Mouse (Mus musculus) kidney, embryonic 16.5 days (tissue): ENCODE results near the gene Gzmd. TPM values are rescaled to one million over a fixed set of nuclear protein-coding genes. Genes with fewer than 3 reads are reported as not detected.
"Not testable (repeated sequence)": the region's sequence is repeated elsewhere in the genome, so short reads cannot be mapped to it uniquely, and the experiment has no call there.

Experiments used
- ATAC-seq: fragments of 200-750 bp; cut with Nextera tagmentation; 2 replicates; pipeline ENCODE4 v1.8.0; 2017; ENCODE audit warnings: moderate TSS enrichment; ENCODE audit not compliant: low FRiP score, low TSS enrichment
- H3K27ac ChIP-seq: fragments of 300-500 bp; sonication (generic); 2 replicates; pipeline ENCODE4 v1.5.1; 2014; ENCODE audit warnings: low read length
- H3K27me3 ChIP-seq: fragments of 300-500 bp; sonication (generic); 2 replicates; pipeline ENCODE4 v1.6.1; 2014; ENCODE audit warnings: low read length, control low read depth, mixed read lengths; ENCODE audit not compliant: insufficient read depth
- H3K36me3 ChIP-seq: fragments of 300-500 bp; sonication (generic); 2 replicates; pipeline ENCODE4 v1.6.1; 2014; ENCODE audit warnings: low read length, control low read depth, mixed read lengths; ENCODE audit not compliant: insufficient read depth
- H3K4me1 ChIP-seq: fragments of 300-500 bp; sonication (generic); 2 replicates; pipeline ENCODE4 v1.6.1; 2014; ENCODE audit warnings: low read length, control low read depth, mixed read lengths; ENCODE audit not compliant: insufficient read depth
- H3K4me2 ChIP-seq: fragments of 300-500 bp; sonication (generic); replicated peaks from 2 replicates; pipeline ENCODE4 v1.6.1; 2014; ENCODE audit warnings: low read depth, low read length
- H3K4me3 ChIP-seq: fragments of 300-500 bp; sonication (generic); 2 replicates; pipeline ENCODE4 v1.5.1; 2014; ENCODE audit warnings: mild to moderate bottlenecking, low read length
- H3K9ac ChIP-seq: fragments of 300-500 bp; sonication (generic); replicated peaks from 2 replicates; pipeline ENCODE4 v1.6.1; 2014; ENCODE audit warnings: low read length
- H3K9me3 ChIP-seq: fragments of 300-500 bp; sonication (generic); 2 replicates; pipeline ENCODE4 v1.6.1; 2016; ENCODE audit warnings: low read length, control low read depth
- WGBS: fragments of 180-500 bp; shearing (Covaris S2); extraction: QIAGEN DNeasy Blood & Tissue Kit; methylation state at CpG from one replicate; pipeline ENCODE4 v1.1.7; 2014; 5-methylcytosine and 5-hydroxymethylcytosine counted together
- polyA plus RNA-seq: library from polyadenylated mRNA; unstranded; fragments of >200 nt; fragmentation: Nextera tagmentation; extraction: Ambion mirVana; gene quantifications from 2 replicates; pipeline ENCODE4 v1.2.1, GENCODE M21; 2015

Gene Gzmd
- polyA plus RNA-seq: not detected in 2 replicates

DNA sequence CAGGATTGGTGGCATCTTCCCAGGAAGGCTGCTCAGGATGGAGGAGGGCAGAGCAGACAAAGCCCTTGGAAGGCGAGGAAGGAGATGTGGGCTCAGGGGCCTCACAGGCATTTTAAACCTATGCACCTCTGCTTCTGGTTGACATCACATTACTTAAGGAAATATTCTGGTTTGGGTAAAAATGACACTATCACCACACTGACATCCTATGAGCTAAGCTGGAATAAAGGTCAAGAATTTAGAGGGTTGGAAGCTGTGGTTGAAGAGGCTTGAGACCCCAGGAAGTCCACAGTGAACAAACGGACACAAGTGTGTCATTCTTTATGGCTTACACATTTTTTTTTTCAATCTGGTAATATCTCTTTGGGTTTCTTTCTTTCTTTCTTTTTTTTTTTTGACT lies at the start of gene Gzmd:
TSS of gene Gzmd (minus strand) at position 101 of the 400 bp plus-strand sequence.
- not testable (repeated sequence) for H3K9me3 ChIP-seq, H3K4me2 ChIP-seq, H3K9ac ChIP-seq, ATAC-seq, H3K4me3 ChIP-seq, H3K27me3 ChIP-seq, H3K36me3 ChIP-seq, H3K4me1 ChIP-seq, H3K27ac ChIP-seq
- WGBS: 81% methylated on average over 2 of the region's 2 CpGs

DNA sequence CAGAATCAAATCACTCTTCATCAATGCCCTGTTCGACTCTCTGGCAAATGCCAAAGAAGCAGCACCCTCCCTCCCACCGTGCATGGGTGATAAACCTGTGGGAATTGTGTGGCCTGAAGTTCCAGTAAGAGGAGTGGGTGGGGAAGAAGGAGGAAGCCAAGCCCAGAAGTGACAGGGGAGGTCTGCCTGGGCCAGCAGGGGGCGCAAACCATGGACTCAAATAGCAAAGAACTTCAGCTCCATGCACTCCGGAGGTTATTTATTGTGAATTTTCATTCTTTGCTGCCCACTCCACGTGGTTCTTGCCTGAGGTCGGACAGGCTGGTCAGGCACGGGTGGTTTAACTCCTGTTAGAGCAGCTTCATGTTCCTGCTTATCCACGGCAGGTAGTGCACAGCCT lies 45.2 kb upstream of the Gzmd start:
- not testable (repeated sequence) for H3K9ac ChIP-seq, H3K4me2 ChIP-seq, H3K4me1 ChIP-seq, ATAC-seq, H3K36me3 ChIP-seq, H3K9me3 ChIP-seq, H3K27ac ChIP-seq, H3K27me3 ChIP-seq, H3K4me3 ChIP-seq
- 13% methylated on average over 8 of the region's 8 CpGs for WGBS

DNA sequence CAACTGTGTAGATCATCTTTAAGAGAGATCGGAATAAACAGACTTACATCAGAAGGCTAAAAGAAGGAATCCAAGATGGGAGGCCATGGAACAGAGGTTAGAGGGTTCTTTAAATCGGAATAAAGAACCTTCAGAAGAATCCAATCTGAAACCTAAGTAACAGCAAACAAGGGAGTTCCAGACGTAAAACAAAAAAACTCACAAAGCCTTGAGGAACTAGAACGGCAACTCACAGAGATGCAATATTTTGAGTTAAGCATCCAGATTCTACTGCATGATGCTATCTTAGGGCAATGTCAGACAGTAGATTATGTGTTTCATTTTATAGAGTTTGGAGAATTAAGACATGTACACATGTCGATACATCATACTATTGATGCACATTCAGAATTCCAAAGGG lies 42.1 kb upstream of the Gzmd start, which contains the start of gene Gzmn:
TSS of gene Gzmn (minus strand) at position 101 of the 400 bp plus-strand sequence.
- no peak within 1 kb of the TSS for H3K27ac ChIP-seq
- H3K27me3 ChIP-seq: no peaks in the 10 kb centered on the region
- WGBS: 88% methylated on average over 5 of the region's 5 CpGs
- ATAC-seq: no peak
- no peak within 1 kb of the TSS for H3K9ac ChIP-seq
- H3K4me3 ChIP-seq: no peak within 1 kb of the TSS
- no peaks in the 10 kb centered on the region for H3K9me3 ChIP-seq
- no peaks in the 10 kb centered on the region for H3K4me1 ChIP-seq
- H3K4me2 ChIP-seq: no peak within 1 kb of the TSS
- H3K36me3 ChIP-seq: no peaks in the 10 kb centered on the region

DNA sequence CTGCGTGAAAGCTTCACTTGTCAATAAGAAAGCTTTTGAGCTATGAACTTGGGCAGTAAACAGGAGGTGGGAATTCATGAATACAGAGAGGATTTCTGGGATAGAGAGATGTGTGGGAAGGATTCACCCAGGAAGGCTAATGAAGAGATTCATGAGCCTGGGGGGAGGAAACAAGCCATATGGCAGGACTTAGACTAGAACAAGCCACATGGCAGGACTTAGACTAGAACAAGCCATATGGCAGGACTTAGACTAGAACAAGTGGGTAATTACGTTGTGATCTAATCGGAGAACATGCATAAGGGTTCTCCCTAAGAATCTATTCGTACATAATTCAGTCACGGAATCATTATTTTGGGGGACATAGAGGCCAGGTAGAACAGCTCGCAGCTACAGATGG lies 41.0 kb upstream of the Gzmd start:
- Histone ChIP-seq H3K9me3 (no peaks in the 10 kb centered on the region), H3K4me3 (no peak overlapping the region), H3K9ac (no peak overlapping the region), H3K27me3 (no peaks in the 10 kb centered on the region), H3K4me2 (no peak overlapping the region), H3K4me1 (no peaks in the 10 kb centered on the region), H3K27ac (no peak overlapping the region), H3K36me3 (no peaks in the 10 kb centered on the region)
- 97% methylated on average over 6 of the region's 6 CpGs for WGBS
- ATAC-seq: no peak

DNA sequence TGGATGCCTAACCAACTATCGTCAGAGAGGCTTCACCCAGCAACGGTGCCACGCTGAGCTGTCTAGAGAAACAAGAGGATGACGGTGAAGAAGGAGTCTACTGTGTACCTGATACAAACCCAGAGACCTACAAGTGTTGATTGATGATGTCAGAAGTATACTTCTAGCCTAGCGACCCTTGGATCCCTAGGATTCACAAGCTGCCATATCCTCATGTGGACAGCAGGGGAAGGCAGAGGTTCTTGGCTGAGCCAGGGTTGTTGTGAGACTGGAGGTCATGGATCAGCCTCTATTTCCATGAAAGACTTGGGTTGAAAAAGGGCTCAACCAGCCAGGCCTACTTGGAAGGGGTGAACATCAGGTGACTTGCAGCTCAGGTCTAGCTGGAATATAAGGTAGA lies 40.3 kb upstream of the Gzmd start:
- Histone ChIP-seq H3K4me2 (no peak overlapping the region), H3K9ac (no peak overlapping the region), H3K9me3 (no peaks in the 10 kb centered on the region), H3K4me3 (no peak overlapping the region), H3K27me3 (no peaks in the 10 kb centered on the region), H3K27ac (no peak overlapping the region), H3K4me1 (no peaks in the 10 kb centered on the region), H3K36me3 (no peaks in the 10 kb centered on the region)
- WGBS: 93% methylated on average over 5 of the region's 5 CpGs
- no peak for ATAC-seq

DNA sequence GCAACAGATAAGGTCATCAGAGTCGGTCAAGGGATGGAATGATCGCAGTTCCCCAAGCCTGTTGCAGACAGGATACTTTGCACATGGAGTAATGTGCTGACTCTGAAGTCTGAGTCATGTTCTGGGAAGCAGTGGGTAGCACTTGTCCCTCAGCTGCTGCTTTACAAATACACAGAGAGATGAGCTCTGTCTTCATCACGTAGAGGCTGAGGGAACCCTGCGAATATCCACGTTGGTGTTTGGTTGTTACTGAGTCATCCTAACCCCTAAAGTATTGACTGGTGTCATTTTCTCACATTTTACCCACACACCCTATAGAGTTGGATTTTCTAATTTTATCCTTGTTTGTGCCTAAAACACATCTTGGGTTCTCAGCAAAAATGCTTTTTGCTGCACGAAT lies 35.6 kb upstream of the Gzmd start:
- H3K36me3 ChIP-seq: no peaks in the 10 kb centered on the region
- no peak overlapping the region for H3K4me3 ChIP-seq
- no peak overlapping the region for H3K4me2 ChIP-seq
- no peak overlapping the region for H3K9ac ChIP-seq
- no peak overlapping the region for H3K27ac ChIP-seq
- H3K9me3 ChIP-seq: no peaks in the 10 kb centered on the region
- no peak for ATAC-seq
- H3K27me3 ChIP-seq: no peaks in the 10 kb centered on the region
- WGBS: 71% methylated on average over 6 of the region's 6 CpGs
- H3K4me1 ChIP-seq: no peaks in the 10 kb centered on the region

DNA sequence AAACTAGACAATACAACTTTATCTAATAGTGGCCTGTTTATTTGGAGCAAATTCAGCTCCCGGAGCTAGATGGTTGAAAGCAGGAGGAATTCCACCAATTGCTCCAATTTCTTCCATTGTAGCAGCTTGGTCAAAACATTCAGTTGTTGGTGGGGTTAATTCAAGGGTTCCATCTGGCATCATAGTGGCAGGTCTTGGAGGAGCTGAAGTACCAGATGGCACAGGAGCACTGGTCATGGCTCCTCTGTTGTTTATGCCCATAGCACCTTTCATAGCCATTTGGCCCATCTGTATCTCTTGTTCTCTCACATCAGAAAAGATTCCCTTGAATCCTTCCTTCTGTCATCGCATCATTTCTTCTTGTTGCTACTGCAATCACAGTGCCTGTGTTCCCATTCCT lies 29.7 kb upstream of the Gzmd start:
- 94% methylated on average over 2 of the region's 2 CpGs for WGBS

DNA sequence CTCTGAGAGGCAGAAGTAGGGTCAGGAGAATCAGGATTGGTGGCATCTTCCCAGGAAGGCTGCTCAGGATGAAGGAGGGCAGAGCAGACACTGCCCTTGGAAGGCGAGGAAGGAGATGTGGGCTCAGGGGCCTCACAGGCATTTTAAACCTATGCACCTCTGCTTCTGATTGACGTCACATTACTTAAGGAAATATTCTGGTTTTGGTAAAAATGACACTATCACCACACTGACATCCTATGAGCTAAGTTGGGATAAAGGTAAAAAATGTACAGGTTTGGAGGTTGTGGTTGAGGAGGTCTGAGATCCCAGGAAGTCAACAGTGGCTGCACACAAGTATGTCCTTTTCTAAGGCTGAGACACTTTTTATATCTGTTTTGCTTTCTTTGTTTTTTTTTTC lies 27.1 kb upstream of the Gzmd start, which contains the start of gene Gzmg:
TSS of gene Gzmg (minus strand) at position 101 of the 400 bp plus-strand sequence.
- H3K4me1 ChIP-seq, H3K9ac ChIP-seq, ATAC-seq, H3K9me3 ChIP-seq, H3K4me3 ChIP-seq, H3K27ac ChIP-seq, H3K27me3 ChIP-seq, H3K4me2 ChIP-seq, H3K36me3 ChIP-seq: not testable (repeated sequence)
- 85% methylated on average over 2 of the region's 2 CpGs for WGBS

More for the DNA sequence above, 29.7 kb upstream of the Gzmd start:
- Histone ChIP-seq H3K9ac (no peak overlapping the region), H3K4me3 (no peak overlapping the region), H3K27ac (no peak overlapping the region), H3K36me3 (no peaks in the 10 kb centered on the region), H3K9me3 (no peaks in the 10 kb centered on the region), H3K4me2 (no peak overlapping the region), H3K27me3 (no peaks in the 10 kb centered on the region), H3K4me1 (no peaks in the 10 kb centered on the region)
- ATAC-seq: no peak

DNA sequence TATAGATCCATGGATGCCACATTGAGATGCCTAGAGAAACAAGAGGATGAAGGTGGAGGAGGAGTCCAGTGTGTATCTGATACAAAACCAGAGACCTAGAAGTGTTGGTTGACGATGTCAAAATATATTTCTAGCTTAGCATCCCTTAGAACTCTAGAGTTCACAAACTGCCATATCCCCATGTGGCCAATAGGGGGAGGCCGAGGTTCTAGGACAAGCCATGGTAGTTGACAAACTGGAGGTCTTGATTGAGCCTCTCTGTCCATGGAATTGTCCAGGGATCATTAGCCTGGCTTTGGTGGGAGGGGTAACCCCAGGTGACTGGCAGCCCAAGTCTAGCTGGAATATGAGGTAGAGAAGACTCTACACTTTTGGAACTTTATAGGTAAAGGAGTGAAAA lies 22.9 kb upstream of the Gzmd start:
- Histone ChIP-seq H3K27ac (no peak overlapping the region), H3K4me3 (no peak overlapping the region), H3K9ac (no peak overlapping the region), H3K36me3 (no peaks in the 10 kb centered on the region), H3K27me3 (no peaks in the 10 kb centered on the region), H3K9me3 (no peaks in the 10 kb centered on the region), H3K4me1 (no peaks in the 10 kb centered on the region), H3K4me2 (no peak overlapping the region)
- ATAC-seq: no peak
- WGBS: 75% methylated on average over 2 of the region's 2 CpGs

DNA sequence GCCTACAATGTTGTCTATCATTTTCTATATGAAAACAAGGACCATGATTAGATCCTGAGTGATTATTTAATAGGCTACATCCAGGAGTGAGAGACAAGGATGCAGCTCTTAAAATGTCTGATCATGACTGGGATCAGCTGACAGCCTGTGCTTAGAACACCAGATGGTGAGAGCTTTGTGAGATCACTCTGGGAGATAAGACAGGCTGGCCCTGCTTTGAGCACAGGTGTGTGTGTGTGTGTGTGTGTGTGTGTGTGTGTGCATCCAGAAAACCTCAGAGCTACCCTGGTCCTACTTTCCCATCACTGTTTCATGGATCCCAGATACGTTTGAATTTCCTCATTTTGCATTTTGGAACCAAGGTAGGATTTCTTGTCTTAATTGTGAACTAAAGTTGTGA lies 1.3 kb upstream of the Gzmd start:
- H3K4me2 ChIP-seq, H3K27ac ChIP-seq, H3K36me3 ChIP-seq, ATAC-seq, H3K4me1 ChIP-seq, H3K4me3 ChIP-seq, H3K9me3 ChIP-seq, H3K9ac ChIP-seq, H3K27me3 ChIP-seq: not testable (repeated sequence)
- 81% methylated on average over 1 of the region's 1 CpGs for WGBS

DNA sequence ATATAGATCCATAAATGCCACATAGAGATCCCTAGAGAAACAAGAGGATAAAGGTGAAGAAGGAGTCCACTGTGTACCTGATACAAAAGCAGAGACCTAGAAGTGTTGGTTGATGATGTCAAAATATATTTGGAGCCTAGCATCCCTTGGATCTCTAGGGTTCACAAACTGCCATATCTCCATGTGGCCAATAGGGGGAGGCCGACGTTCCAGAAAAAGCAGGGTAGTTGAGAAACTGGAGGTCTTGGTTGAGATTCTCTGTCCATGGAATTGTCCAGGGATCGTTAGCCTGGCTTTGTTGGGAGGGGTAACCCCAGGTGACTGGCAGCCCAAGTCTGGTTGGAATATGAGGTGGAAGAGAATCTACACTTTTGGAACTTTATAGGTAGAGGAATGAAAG lies 4.1 kb downstream of the Gzmd start:
- Histone ChIP-seq H3K9ac (no peak overlapping the region), H3K36me3 (no peaks in the 10 kb centered on the region), H3K4me1 (no peaks in the 10 kb centered on the region), H3K27ac (no peak overlapping the region), H3K4me2 (no peak overlapping the region), H3K9me3 (no peaks in the 10 kb centered on the region), H3K4me3 (no peak overlapping the region), H3K27me3 (no peaks in the 10 kb centered on the region)
- ATAC-seq: no peak
- 50% methylated on average over 3 of the region's 3 CpGs for WGBS
